Mouse (Mus musculus) layer of hippocampus, postnatal 36 days (tissue): Measurements from ENCODE around the gene Art3. TPM values are rescaled to one million over a fixed set of nuclear protein-coding genes. Genes with fewer than 3 reads are reported as not detected.
"Not testable (repeated sequence)": the region's sequence is repeated elsewhere in the genome, so short reads cannot be mapped to it uniquely, and the experiment has no call there.

Experiments used
- DNase-seq, 2 experiments: peaks; one replicate each; pipeline ENCODE4 v3.0.0; 2022
- total RNA-seq, 2 experiments: library from RNA; stranded (reverse); gene quantifications; 2 replicates each; pipeline ENCODE4 v1.2.3; 2021

The Art3 gene
- total RNA-seq, 2 experiments from 2014 or later = 2.2 to 3.1 TPM

- DNase-seq = no peak
Observed at GRCm38 (mm10) chr5:92340606-92341005, 9.0 kb downstream of the Art3 start.

DNA sequence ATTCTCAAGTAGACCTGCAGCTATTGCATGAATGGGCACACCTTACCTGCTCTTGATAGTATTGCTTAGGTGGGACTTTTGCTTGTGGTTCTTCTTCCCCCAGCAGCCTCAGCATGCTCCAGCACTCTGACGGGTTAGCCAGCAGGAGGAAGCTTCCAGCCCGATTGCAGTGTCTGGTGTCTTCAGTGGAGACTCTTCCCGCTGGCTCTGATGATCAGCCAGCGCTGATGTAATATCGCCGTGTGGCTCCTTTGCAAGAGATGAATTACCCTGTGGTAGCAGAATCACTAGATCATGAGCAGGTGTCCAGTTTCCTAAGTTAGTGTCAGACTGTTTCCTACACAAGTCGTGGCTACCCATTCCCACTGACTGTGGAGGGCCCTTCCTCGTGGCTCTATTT, 13.4 kb downstream of the Art3 start:
- no peak for DNase-seq

- DNase-seq = no peak
Observed at GRCm38 (mm10) chr5:92348794-92349413, 17.3 kb downstream of the Art3 start, which contains the start of gene Cxcl10. Gene Cxcl10, minus strand, starts transcription at chr5:92348889.

GRCm38 (mm10) chr5:92349731-92350130, 18.1 kb downstream of the Art3 start:
- no peak for DNase-seq

DNA sequence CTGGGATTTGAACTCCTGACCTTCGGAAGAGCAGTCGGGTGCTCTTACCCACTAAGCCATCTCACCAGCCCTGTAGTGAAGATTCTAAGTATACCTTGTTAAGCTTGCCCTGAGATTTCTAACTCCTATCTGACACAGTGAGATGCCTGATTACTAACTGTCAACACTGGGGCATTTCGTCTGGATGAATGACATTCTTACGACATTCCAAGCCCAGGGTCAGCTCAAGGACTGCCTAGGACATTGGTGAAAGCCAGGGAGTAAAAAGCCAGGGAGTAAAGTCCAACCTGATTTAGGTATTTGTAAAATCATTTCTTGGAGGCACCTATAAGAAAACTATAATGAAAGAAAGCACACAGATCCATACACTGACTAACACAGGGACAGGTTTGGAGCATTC, 21.1 kb downstream of the Art3 start:
- not testable (repeated sequence) for DNase-seq

GRCm38 (mm10) chr5:92353517-92353916, 21.9 kb downstream of the Art3 start:
- DNase-seq = peak in 1 of 2 experiments; percentile 20

DNA sequence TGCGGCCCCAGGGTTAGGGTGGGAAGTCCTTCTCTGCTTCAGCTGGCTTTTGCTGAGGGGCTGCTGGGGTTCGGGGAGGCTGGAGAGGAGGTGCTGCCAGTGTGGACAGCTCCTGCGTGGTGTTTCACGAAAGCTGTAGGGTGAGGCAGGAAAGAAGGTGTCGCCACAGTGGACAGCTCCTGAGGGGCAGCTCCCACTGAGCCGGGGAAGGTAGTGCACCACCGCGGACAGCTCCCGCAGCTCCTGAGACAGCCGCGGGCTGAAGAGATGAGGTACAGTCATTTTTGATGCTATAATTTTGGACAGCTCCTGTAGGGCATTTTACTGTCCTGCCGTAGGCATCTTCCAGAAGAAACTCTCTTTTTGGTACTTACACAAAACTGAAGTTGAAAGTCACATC, 26.4 kb downstream of the Art3 start:
- no peak for DNase-seq

DNA sequence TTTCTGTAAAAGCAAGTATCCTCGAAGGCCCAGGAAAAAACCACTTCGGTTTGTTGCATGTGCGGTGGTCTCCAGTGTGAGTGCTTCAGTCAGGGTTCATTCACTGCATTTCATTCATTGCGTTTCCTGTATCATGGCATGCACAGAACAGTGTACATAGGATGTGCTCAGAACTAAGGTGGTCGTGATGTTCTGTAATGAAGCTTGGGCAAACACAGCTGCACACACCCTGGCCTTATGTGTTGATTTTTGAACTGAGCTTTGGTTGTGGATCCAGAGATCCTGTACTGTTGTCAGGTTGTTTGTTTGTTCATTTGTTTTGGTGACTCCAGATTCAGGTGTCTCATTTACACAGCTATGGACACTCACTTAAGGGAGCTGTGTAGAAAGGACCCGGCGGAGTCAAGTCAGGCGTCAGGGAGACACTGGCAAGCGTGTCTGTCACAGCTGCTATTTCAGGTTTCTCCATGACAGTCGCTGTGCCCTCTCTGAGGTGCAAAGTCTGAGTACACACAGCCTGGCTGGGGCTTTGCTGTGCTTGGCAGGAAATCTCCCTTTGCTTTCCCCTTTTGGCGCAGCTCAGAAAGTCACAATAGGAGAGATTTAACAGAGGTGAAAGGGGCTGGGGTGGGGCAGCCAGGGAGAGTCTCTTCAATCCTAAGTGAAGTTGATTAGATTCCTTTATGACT, 27.3 kb downstream of the Art3 start:
- DNase-seq = no peak

DNA sequence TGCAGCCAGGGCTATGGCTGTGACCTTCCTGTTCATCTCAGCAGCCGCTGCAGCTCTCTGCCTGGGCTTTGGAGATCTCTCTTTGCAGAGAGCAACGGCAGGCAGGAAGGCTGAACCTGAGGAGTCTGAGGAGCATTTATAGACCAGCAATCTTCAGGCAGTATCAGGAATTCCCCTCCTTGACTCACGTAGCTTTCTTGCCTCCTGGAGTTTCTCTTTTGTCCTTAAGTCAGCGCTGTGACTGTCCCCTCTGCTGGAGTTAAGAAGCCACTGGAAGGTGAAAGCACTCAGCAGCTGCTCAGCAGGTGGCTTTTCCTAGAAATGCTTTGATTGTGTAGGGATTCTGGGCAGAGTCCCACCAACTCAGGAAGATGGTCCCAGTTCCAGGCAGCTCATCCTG, 31.6 kb downstream of the Art3 start:
- no peak for DNase-seq

- no peak for DNase-seq
Observed at GRCm38 (mm10) chr5:92364011-92364410, 32.4 kb downstream of the Art3 start.

- DNase-seq = no peak
Observed at GRCm38 (mm10) chr5:92365146-92365705, 33.6 kb downstream of the Art3 start.

DNA sequence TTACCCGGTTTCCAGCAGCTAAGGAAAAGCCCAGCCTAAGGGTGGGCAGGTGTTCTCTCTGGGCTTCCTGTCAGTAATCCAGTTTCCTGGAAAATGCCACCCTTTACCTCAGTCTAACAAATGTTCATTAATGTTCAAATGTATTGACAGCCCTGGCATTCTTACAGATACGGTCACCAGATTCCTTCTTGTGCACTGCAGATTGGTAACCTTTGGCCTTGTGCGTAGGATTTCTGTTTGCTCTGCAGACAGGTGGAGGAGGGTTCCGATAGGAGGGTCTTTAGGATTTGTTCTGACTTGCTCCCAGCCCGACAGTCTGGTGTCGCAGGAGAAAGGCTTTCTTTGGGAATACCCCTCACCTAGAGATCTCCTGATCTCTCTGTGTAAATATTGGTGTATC, 34.9 kb downstream of the Art3 start:
- DNase-seq = no peak

DNA sequence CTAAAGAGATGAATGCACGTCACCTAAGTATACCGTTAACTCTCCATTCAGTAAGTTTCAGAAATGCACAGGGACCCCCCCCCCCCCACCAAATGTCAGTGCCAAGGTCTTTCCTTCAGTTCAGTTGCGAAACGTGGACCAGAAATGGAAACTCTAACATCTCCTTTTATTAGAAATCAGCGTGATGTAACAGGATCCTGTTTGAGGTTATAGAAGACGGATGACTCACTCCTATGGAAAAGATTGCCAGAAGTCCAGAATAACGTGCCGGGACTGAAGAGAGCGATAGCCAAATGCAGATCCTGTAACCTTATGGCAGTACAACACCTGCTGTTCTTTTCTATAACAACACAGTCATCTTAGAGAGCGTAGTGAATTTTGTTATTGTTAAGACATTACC, 36.8 kb downstream of the Art3 start:
- no peak for DNase-seq

- peak; percentile 42 to 48 for DNase-seq
Observed at GRCm38 (mm10) chr5:92369151-92369994, 37.7 kb downstream of the Art3 start.

- DNase-seq = no peak
Observed at GRCm38 (mm10) chr5:92370392-92370791, 38.8 kb downstream of the Art3 start.

GRCm38 (mm10) chr5:92370891-92371290, 39.3 kb downstream of the Art3 start:
- no peak for DNase-seq

DNA sequence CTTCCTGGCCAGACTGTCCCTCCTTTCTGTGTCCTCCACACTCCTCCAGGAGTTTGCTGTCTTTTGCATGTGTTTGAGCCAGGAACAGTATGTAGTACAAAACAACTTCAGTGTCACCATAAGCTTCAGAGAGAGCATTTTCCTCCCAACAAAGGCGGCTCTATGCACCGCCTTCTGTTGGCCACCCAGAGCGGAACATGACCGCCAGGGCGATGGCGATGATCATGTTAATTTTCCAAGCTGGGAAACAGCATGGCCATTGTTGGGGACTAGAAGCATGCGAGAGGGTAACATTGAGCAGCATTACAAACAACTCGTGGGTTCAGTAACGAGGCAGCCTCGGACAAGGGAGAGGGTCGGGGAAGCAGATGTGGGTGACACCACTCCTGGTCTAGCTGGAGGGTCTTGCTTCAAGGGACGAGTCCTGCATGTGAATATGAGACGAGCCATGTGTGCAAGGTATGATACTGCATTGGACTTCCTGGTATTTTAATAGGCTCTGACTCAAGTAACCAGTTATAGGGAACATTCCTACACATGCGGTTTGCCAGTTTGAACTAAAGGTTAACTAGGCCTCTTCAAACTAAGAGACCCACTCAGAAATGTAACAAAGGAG, 39.8 kb downstream of the Art3 start:
- peak in 1 of 2 experiments; percentile 15 for DNase-seq

DNA sequence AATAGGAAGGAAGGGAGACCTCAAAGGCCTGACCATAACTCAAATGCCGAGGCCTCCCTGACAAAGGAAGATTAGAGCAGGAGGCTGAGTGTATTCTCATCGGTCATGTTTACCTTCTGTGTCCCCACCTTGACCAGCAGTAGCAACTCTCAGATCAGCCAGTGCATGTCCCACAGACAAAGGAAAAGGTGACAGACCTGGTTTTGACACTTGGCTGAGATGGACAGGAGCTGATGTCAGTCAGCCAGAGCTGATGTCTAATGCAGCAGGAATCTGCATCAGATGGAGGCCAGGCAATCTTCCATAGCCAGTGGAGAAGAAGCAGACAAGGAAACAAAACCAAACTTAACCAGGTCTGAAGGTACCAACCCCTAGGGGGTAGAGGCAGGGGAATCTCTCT, 41.0 kb downstream of the Art3 start:
- no peak for DNase-seq

DNA sequence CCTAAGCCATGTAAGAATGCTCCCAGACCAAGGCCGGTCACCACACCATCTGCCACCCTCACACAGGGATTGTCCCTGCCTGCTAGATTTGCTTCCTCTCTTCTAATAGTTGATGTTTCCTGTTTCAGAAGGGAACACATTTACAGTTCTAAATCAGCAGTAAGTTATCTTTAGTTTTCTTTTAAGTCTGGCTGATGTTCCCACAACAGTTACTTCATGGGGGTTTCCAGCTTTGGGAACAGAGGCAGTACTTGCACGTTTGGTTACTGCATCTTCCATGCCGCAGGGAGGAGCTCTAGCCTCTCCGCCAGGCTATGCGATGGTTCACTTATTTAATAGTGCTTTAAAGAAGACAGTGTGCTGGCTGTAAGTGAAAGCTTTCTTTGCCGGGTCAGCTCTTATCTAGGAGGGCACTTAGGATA, 43.1 kb downstream of the Art3 start:
- no peak for DNase-seq

- DNase-seq = no peak
Observed at GRCm38 (mm10) chr5:92375368-92375767, 43.7 kb downstream of the Art3 start.

GRCm38 (mm10) chr5:92376795-92377405, 45.3 kb downstream of the Art3 start:
- DNase-seq = no peak
